Mouse (Mus musculus) layer of hippocampus, adult 8-10 months (tissue): ENCODE measurements around the gene Atxn7l1. TPM values are rescaled to one million over a fixed set of nuclear protein-coding genes. Genes with fewer than 3 reads are reported as not detected.

Experiments used
- DNase-seq, 2 experiments: peaks; one replicate each; pipeline ENCODE4 v3.0.0; 2022; ENCODE audit warnings: low spot score in 2 of 2
- total RNA-seq, 4 experiments: library from RNA; stranded (reverse); gene quantifications; 2 replicates each; pipeline ENCODE4 v1.2.4; 2022

Gene Atxn7l1
- total RNA-seq, 4 experiments from 2014 or later = 56.9 to 65.7 (median 60.7) TPM

DNA sequence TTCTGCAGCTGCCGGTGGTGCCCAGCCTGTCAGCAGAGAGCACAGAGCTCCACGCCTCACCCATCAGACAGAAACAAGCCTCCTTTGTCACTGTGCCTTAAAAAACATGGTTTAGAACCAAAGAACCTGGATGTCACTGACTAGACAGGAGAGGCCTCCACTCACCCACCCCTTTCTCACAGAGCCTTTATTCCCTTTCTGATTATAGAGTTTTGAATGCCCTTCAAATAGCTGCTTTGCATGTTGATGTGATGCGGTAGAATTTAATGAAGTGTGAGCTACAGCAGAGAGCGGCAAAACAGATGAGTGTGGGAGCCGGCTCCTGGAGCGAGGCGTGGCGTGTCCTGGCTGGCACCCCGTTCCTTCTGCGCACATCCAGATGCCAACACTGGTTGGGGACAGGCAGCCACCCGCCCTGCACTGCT, 77.6 kb downstream of the Atxn7l1 start:
- peak; percentile 59 to 72 for DNase-seq

DNA sequence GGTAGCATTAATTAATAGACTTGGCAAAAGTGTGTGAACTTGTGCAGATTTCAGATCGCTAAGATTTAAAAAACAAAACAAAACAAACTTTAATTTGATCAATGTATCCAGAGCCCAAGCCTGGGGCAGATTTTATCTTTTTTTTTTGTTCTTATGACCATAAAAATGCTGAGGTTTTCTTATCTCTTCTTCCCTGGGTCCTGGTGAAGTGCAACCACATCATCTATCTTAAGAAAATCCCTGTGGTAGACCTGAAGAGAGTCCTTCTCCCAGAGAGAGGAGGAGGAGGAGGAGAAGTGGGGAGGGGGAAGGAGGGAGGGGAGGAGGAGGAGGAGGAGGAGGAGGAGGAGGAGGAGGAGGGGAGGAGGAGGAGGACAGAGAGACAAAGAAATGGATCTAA, 78.5 kb downstream of the Atxn7l1 start:
- no peak for DNase-seq

DNA sequence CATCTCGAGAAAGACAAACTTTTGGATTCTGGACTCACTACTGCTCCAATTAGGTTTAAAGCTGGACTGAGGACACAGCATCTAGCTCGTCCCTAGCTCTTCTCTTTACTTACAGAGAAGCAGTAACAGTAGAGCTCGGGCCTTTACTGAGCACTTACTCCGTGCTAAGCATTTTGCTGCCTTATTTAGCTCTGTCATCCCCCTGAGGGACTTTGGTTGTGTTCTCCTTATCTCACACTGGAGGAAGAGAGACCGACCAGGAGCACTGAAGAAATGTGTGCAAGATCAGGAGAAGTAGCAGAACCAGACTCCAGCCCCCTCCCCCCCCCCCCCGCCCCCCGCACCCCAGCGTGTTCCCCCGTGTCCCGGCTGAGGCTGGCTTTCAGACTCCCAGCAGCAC, 79.1 kb downstream of the Atxn7l1 start:
- DNase-seq = no peak

DNA sequence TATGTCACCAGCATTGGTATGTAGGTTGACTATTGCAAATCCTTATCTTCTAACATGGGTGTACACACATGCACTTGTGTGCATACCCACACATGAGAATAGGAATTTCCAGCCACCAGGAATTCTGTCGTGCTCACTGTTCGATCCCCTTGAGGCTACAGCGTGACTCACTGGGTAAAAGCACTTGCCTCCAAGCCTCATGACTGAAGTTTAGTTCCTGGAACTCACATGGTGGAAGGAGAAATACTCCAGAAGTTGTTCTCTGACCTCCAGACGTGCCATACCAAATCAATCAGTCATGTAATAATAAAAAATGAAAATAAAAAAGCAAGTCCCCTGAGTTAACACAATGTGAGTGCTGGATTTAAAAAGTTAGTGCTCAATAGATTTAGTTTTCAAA, 87.8 kb downstream of the Atxn7l1 start:
- no peak for DNase-seq

DNA sequence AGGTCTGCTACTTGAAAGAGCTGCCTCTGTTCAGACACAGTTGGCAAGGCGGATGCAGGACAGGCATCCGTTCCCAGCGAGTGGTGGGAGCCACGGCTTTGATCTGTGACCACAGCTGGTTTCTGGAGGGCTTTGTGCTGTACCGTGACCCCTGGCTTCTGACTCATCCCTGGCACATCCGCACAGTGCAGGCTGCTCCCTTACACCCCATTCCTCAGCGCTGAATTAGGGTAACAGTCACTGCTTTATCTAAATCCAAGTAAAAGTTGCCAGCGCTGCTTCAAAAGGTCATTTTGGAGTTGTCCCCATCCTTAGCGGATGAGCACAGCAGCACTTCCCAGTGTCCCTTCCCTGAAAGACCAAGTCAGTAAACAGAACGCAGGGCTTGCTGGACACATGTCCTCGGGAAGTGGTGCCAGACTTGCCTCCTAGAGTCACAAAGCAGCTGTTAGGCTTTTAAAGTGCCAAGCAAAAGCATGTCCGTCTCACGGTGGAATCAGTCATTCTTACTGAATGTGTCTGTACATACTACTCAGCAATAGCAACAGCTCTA, 88.4 kb downstream of the Atxn7l1 start:
- DNase-seq = no peak

DNA sequence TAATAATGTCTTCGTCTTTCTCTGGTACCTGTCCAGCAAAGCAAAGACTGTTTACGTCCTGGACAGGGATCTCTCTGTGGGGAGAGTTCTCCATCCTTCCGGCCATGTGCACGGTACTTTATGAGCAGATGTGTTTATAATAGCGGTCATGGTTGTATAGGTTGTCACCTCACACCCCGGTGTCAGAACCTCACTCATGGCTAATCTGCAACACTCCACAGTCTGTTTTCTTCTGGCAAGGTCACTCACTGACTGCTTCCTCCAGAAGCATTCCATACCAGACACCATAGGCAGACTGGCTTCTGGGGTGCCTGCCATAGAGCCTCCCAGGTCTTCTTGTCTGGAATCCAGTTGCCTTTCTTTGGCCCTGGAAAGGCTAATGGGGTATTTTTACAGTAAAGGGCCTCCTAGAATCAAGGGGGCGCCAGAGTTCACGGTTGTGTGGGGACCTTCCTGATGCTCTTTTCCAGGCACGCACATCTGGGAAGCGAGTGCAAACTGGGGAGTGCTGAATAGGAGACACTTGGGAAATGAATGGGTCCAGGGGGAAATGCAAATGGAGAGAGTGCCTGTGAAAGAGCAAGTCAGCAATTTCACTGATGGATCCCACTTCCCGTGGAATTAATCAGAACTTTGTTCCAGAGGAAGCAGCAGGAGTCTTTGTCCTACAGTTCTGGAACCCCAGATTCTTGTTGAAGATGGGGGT, 89.0 kb downstream of the Atxn7l1 start:
- DNase-seq = no peak

DNA sequence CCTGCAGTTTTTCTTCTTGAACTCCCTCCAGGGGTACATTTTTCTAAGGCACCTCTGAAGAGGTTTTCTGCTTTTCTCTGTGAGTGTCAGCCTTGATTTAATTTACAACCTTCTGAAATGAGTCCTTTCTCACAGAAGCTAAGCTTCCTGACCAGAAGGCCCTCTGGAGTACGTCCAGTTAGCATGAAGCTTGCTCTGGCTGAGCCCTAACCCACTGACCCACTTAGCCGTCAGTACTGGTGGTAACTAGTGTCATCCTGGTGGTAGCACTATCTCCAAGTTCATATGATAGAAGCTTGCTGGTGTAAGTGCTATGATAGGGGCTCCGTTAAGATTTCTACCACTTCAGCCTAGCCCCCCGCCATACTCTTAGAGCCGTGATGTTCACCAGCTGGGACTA, 89.6 kb downstream of the Atxn7l1 start:
- DNase-seq = no peak

DNA sequence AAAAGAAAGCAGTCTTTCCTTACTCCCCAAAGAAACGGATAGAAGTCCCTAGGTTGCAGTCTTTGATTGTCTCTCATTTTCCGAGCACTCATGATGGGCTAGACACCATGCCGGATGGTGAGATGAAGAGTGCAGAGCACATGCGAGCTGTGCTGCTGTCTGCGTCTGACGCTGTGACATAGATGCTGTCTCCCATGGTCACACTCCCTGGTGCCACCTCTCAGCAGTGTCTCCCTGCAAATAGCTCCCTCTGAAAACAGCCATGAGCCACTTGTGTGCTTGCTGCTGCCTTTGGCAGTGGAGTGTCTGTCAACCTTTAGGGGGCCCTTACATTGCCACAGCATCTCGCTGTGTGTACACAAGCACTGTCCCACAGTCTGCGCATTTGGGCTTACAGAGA, 95.2 kb downstream of the Atxn7l1 start:
- no peak for DNase-seq

DNA sequence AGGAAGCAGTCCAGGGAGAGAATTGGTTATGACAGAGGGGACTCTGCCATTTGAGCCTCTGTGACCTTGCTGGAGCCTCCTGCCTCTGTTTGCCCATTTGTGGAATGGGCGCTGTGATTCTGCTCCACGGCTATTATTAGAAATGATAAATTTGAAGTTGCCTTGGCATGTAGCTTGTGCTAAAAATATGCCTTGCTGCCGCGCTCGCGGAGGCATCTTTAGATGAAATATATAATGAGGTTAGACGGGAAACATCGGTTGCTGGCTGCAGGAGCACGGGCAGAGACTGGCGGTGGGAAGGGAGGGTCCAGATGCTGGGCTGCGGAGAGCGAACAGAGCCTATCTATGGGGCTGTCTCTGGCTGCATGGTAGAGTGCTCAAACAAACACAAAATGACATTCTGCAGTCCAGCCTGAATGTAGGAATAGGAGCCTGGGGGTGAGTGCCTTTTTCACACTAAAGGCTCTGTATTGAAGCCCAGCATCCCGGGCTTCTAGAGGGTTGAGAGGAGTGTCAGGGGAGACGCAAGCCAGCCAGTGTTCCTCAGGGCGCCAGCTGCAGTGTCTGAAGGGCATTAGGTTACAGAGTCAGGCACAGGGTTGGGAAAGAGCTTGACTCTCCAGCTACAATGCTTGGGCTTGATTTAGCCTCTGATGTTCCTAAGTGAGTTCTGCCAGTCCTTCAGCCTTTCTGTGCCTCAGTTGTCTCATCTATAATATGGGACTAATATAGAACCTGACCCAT, 96.8 kb downstream of the Atxn7l1 start:
- no peak for DNase-seq

DNA sequence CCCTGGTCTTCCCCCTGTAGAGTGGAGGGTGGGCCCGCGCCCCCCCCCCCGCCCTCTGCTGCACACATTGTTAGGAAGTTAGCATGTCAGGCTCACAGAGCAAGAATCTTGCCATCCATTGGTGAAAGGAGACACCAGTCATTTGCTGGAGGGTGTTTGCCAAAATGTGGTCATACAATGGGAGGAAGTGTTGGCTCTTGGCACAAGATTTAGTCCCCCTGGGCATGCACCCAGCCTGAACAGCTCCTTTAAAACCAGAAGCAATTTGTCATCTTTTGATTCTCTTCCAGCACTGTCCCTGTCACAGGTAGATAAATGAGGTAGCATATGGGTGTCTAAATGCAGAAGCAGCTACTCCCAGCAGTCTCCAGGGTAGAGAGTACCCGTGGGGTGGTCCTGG, 98.0 kb downstream of the Atxn7l1 start:
- no peak for DNase-seq

DNA sequence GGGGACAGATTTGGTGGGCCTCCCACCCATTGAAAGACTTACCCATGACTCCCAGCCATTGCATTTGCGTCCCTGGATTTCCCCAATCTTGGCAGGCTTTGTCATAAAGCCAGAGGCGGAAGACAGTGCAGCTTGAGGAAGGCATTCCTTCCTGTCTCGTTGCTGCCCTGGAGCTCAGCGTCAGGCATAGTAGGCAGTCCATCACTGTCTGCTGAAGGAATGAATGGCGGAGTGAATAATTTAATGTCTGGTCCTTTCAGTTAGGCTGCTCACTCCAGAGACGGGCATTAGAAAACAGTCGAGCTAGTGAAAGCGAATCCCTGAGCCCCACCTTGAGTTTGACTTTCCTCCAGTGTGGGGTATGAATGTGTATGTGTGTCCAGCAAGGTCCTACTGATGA, 99.4 kb downstream of the Atxn7l1 start:
- no peak for DNase-seq

DNA sequence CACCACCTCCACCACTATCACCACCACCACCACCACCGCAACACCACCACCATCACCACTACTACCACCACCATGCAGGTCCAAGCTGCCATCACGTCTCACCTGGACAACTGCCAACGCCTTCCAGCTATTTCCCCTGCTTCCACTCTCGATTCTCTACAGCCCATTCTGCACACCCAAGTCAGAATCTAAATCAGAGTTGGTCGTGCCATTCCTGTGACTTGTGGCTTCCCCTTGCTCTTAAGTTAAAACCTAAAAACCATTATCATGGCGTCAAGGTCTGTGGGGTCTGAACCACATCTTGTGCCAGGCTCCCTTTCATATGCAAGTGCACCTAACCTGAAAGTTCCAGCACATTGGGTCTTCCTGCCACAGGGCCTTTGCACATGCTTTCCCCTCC, 102.7 kb downstream of the Atxn7l1 start:
- no peak for DNase-seq

DNA sequence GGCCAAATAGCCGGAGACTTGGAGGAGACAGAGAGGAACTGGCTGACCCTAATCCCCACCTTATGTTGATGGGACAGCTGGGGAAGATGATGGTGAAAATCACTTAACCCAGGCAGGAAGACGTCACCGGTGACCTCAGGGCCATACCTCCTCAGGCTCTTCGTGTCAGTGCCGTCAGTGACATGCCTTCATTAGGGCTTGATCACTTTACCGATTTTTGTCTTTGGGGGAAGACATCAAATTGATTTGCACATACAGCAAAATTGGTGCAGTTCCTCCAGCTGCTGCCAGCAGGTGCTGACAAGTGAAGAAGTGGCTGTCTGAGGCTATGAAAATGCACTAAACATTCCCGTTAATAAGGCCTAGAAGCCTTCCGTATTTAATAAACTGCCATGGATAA, 103.9 kb downstream of the Atxn7l1 start:
- no peak for DNase-seq

DNA sequence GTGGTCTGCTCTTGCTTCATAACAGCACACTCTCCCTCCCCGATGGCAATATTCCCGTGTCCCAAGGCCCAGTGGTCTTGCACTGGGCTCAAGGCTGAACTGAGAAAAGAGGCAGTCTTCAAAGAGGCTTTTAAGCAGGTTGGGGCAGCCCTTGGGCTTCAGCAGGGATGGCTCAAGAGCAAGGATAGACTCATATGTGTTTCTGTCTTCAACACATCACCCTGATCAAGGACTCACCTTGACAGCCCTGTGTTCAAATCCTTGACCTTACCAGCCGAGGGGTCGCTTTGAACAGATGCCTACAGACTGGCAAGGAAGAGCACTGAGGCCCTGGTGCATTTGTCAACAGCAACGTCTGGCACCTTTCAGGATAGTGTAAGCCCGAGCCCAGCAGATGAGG, 105.1 kb downstream of the Atxn7l1 start:
- DNase-seq = no peak

DNA sequence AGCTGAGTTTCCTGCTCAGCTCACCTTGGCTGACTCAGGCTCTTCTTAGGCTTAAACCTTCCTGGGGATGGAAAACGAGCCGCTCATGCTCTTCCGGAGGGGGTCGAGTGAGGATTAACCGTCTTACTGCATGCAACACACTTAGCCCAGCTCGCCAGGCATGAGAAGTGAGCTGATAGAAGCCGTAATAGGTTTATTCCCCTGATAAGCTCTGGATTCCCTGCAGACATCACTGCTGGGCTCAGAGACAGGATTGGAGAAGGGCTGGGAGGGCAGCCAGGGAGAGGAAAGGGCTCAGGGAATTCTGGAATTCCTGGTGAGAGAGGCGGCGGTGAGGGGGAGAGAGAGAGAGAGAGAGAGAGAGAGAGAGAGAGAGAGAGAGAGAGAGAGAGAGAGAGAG, 105.7 kb downstream of the Atxn7l1 start:
- DNase-seq = no peak

DNA sequence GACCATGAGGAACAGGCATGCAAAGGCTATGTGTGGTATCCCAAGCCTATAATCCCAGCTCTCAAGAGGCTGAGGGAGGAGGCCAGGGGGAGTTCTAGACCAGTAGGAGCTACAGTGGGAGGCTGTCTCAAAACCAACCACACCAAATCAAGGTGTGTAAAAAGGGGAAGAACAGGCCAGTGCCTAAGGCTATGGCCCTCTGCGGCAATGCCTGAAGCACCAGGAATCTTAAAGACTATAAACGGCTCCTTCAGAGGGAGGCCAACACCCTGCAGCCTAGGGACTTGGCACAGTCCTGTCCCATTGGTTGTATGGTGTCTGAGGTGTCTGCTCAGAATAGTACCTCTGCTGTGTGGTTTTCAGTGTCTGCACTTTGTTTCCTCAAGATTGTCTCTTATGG, 107.8 kb downstream of the Atxn7l1 start:
- no peak for DNase-seq

DNA sequence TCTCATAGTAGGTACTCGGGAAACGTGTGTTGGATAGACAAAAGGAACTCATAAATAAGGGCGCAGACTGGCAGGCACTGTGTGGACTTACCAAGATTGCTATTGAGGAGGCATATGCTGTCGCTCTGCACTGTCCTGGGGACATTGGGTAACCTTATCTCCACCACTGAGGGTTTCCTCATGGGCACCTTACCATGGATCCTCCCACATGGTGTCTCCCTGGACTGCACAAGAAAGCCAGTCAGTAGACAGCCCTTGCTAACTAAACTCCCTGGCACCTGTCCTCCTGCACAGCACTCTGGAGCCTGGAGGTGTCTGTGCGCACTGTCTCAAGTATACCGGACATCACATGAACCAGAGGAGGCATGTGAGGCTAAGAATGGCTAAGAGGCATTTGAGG, 108.9 kb downstream of the Atxn7l1 start:
- DNase-seq = no peak

DNA sequence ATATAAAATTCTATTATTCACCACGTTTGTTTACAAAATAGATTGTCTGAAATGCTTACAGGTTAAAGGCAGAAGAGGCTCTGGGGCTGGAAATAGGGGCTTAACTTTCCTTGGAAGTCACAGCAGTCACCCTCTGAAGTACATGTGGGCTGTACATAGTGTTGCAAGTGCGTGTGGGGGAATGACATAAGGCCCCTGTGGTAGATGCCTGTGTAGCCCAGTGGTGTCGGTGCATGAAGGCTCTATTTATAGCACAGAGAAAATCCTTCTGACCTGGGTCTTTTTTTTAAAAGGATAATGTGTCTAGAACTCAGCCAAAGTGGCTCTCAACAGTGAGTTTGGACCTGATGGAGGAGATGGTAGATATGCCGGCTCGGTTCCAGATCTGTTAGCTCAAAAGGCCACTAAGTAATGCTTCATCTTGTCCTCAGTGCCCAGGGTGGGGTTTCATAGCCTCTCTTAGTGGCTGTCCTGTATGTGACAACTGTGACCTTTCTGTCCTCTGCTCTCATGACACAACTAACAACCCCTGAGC, 111.6 kb downstream of the Atxn7l1 start:
- no peak for DNase-seq

DNA sequence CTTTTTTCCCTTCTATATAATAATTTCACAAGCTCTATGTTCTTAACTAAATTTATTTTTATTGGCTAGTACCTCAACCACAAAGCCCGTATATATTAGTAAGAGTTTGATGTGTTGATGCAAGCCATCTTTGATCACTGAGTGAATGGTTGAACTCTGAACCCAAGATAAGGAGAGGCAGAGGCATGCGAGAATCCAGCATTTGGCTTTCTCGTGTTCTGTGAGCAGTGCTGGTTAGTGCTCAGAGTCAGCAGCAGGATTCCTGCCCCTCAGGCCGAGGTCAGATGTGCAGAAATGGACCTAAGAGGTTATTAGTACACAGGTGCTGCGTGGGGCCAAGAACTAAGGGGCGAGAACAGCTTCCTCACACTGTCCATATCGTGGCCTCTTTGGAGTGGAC, 113.1 kb downstream of the Atxn7l1 start:
- no peak for DNase-seq

DNA sequence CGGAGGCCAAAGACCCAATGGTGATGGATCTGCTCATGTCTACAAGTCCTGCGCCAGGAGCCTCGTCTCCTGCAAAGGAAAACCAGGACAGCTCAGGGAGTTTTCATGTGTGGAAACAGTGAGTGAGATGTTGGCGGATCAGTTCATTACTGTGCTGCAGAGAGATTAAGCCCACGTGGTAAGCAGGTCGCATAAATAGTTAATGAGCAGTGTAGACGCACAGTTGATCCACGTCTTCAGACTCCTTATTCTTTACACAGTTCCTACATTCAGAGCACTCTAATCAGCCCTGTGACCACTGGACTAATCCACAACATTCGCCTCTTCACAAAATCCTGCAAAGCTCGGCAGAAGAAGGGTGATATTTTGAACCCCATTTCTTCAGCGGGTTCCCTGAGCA, 118.4 kb downstream of the Atxn7l1 start:
- DNase-seq = no peak

DNA sequence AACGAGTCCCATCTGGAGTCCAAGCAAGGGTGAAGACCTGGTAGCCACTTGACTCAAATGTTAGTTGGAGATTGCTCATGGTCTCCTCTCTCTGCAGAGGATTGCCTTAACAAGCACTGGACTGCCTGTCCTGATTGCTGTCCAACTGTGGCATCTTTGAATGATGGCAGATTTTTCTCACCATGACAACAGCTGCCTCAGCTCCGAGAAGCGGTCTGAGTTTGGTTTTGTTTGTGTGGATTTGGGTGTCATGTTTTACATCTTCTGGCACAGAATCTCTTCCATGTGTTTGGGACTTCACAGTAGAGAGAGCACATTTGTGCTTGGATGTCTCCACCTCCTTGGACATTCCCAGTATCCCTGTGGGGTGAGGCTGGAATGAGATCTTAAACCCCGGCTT, 120.5 kb downstream of the Atxn7l1 start:
- no peak for DNase-seq

DNA sequence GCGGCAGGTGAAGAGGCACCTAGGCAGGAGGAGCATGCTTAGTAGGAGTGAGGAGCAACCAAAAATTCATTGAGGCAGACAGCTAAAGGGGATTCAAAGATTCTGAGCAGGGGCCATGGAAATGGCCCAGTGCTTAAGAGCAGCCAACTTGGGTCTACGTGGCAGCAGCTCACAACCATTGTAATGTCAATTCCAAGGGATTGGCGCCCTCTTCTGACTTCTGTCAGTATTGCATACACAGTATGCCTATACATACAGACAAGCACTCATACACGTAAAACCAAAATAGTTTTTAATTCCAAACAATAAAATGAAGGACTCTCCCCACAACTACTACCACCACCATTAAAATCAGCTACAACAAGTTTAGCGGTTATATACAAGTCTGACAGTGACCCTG, 122.2 kb downstream of the Atxn7l1 start:
- no peak for DNase-seq

DNA sequence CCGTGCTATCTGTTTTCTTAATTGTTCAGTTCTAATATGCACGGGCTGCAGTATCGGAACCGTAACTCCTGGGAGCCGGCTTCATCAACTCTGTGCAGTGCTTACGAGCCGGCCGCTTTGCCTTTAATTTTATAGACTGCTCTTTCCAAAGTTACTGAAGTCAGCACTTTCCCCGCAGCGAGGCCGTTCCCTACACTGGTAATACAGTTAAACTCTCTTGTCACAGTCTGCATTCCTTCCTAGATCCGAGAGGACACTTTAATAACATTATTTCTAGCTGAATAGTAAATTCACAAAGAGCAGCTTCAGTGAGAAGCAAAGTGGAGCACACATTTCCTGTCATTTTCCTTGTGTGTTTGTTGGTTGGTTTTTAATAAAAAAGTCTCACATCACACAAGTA, 124.4 kb downstream of the Atxn7l1 start:
- DNase-seq = no peak
